Mouse (Mus musculus): ENCODE data around the gene Dennd2c.
"Not testable (repeated sequence)": the region's sequence is repeated elsewhere in the genome, so short reads cannot be mapped to it uniquely, and the experiment has no call there.

Dennd2c gene

DNA sequence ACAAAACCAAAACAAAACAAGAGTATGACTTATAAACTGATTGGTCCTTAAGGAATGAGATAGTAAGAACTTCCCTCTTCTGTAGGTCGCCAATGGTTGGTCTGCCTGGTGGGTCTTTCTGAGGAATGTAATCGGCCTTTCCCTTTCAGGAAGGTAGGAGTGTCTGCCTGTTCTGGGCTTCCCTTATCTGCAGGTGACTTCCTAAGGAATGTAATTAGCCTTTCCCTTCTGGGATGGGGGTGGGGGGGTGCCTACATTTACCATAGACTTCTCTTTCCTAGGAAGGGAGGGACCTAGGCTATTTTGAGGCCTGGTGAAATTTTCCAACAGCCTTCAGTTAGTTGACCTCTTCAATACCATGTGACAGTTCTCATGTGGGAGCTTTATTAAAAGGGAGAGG lies 108.7 kb downstream of the Dennd2c start:
- DNase-seq (ENCODE audit: extremely low spot score, low read depth, low spot score) = no peak

DNA sequence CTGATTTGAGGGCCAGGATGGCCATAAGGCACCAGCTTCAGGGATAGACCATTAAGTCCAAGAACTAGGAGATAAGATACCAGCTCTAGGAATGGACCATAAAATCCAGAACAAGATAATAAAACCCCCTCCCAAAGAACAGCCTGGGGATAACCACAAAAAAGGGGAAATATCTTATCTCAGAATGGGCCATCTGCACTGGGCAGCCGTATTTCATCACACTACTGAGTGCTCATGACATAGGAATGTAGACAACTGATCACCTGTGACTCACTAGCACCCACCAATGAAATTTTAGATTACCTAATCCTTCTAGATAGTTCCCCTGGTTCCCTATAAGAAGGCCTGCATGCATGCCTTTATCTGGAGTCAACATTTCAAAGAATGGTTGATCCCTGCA lies 109.7 kb downstream of the Dennd2c start:
- no peak for DNase-seq (ENCODE audit: extremely low spot score, low read depth, low spot score)

DNA sequence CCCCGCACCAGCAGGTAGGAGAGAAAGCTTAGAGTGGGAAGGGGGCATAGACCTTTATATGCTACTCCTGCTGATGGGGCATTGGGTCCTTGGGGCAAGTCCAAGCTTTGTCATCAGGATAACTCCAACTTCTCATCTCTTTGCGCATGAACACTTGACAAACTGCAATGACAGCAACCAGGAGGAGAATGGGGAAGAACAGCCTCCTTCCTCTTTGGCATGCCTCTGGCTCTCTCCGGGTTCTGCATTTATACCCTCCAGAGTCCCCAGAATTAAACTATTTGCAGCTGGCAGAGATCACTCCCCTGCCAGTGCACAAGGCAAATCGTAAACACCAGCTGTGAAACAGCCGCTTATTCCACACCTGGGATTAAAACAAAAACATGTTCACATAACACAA lies 111.1 kb downstream of the Dennd2c start:
- DNase-seq (ENCODE audit: extremely low spot score, low read depth, low spot score) = no peak

DNA sequence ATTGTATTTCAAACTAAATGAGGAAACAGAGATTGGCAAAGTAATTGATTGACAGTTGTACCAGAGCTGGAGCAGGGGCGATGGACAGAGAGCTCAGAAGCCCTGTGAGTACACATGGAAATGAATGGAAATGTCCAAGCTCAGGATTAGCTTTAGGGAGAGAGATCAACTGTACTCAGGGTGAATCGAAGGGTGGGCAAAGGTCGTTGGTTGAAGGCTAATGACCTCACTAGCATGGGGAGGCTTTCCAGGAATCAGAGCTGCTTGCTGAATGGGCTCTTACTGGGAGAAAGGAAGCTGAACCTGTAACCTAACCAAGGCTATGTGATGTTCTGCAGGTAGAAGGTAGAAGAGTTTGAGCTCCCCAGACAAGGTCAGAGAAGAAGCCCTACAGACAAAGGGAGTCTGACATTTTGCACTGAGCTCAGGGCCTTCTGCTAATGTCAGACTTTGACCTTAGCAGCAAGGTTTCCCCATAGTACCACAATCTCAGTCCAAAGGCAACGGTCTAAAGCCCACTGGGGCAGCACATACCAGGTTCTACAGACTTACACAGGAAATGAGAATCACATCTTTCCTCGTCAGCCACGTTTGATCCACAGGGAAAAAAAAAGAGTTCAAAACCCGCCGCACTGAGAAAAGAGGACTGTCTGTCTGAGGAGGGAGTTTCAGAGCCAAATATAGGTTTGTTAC lies 112.3 kb downstream of the Dennd2c start:
- DNase-seq (ENCODE audit: extremely low spot score, low read depth, low spot score) = no peak

DNA sequence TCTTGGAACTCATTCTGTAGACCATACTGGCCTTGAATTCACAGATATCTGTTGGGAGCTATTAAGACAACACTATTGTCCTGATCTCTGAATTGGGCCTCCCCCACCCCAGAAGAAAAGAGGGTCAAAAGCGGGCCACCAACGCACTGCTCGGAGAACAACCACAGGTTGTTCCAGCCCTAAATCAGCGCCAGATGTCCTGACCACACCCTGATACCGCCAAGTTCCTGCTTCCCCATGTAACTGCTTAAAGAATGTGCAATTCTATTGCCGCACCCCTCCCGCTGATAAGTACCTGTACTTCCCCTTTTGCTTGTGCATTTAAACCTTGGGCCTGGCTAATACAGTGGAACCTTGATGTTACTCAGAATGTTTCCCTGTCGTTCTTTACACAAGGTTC lies 113.0 kb downstream of the Dennd2c start:
- not testable (repeated sequence) for DNase-seq (ENCODE audit: extremely low spot score, low read depth, low spot score)
